Mouse (Mus musculus) CD4-positive, CD25-positive, alpha-beta regulatory T cell (primary cell): Measurements from ENCODE around the gene Gm3115. TPM values are rescaled to one million over a fixed set of nuclear protein-coding genes. Genes with fewer than 3 reads are reported as not detected.

Source experiments
- polyA plus RNA-seq: library from polyadenylated mRNA; unstranded; fragments of 100-300 nt; shearing (Covaris generic); gene quantifications from one replicate; pipeline ENCODE4 v1.2.1, GENCODE M21; 2017

The Gm3115 gene
- polyA plus RNA-seq = 0.14 TPM

GRCm38 (mm10) chr14:4083820-4084219, at the start of gene Gm3115:
Gene Gm3115 (plus strand): TSS chr14:4084120.

GRCm38 (mm10) chr14:4110426-4110825, 26.5 kb downstream of the Gm3115 start, which contains the start of gene Gm8108:
Gene Gm8108 (plus strand): TSS chr14:4110526.

Other genes starting within 250 kb of the Gm3115 start
- gene Gm3033, start 237.9 kb upstream of the Gm3115 start, polyA plus RNA-seq = 0.25 TPM
- gene Gm2916, start 199.9 kb upstream of the Gm3115 start, polyA plus RNA-seq = not detected
- gene Gm3029, start 152.4 kb upstream of the Gm3115 start, polyA plus RNA-seq = not detected
- not detected for gene Gm3095, start 120.6 kb upstream of the Gm3115 start, polyA plus RNA-seq
- not detected for gene Gm3099, start 85.7 kb upstream of the Gm3115 start, polyA plus RNA-seq
- gene Gm5796, start 60.2 kb upstream of the Gm3115 start, polyA plus RNA-seq = 0.77 TPM
- gene Gm8108, start 26.4 kb downstream of the Gm3115 start, polyA plus RNA-seq = 1.3 TPM
- not detected for gene Gm3127, start 80.9 kb downstream of the Gm3115 start, polyA plus RNA-seq
- gene Gm2974, start 98.5 kb downstream of the Gm3115 start, polyA plus RNA-seq = 0.72 TPM
- gene Gm3138, start 165.5 kb downstream of the Gm3115 start, polyA plus RNA-seq = not detected
- gene Gm3149, start 233.2 kb downstream of the Gm3115 start, polyA plus RNA-seq = not detected